Mouse (Mus musculus): ENCODE measurements around the gene Hs6st2.

GRCm38 (mm10) chrX:51514831-51515230 lies 166.8 kb downstream of the Hs6st2 start:
- TF ChIP-seq GATA1 (IDR thresholded peaks at IDR 0.05; ENCODE audit: borderline replicate concordance, low read length) (no peak), FLI1 (IDR thresholded peaks at IDR 0.05; ENCODE audit: low read length) (no peak)

Data from megakaryocyte, embryonic 14.5 days (primary cell).